Mouse (Mus musculus) lung, postnatal 0 days (tissue): ENCODE results near the gene Stac. TPM values are rescaled to one million over a fixed set of nuclear protein-coding genes. Genes with fewer than 3 reads are reported as not detected.

Source experiments
- ATAC-seq: fragments of 200-750 bp; cut with Nextera tagmentation; 2 replicates; pipeline ENCODE4 v1.8.0; 2017; ENCODE audit warnings: moderate library complexity
- DNase-seq: peaks from one replicate; pipeline ENCODE4 v3.0.0-alpha.2; 2016; ENCODE audit warnings: low spot score
- H3K27ac ChIP-seq: fragments of 300-500 bp; sonication (generic); 2 replicates; pipeline ENCODE4 v1.5.1; 2014; ENCODE audit warnings: antibody characterized with exemption, mild to moderate bottlenecking, low read length, mixed read lengths
- H3K27me3 ChIP-seq: fragments of 300-500 bp; sonication (generic); replicated peaks from 2 replicates; pipeline ENCODE4 v1.6.1; 2014; ENCODE audit warnings: low read length, mixed read lengths; ENCODE audit not compliant: insufficient read depth
- H3K36me3 ChIP-seq: fragments of 300-500 bp; sonication (generic); 2 replicates; pipeline ENCODE4 v1.6.1; 2014; ENCODE audit warnings: low read length, mixed read lengths; ENCODE audit not compliant: insufficient read depth
- H3K4me1 ChIP-seq: fragments of 300-500 bp; sonication (generic); 2 replicates; pipeline ENCODE4 v1.6.1; 2014; ENCODE audit warnings: antibody characterized with exemption, low read depth, low read length, mixed read lengths; ENCODE audit not compliant: insufficient read depth
- H3K4me2 ChIP-seq: fragments of 300-500 bp; sonication (generic); replicated peaks from 2 replicates; pipeline ENCODE4 v1.6.1; 2014; ENCODE audit warnings: low read depth, mild to moderate bottlenecking, low read length, moderate library complexity, mixed read lengths
- H3K4me3 ChIP-seq: fragments of 300-500 bp; sonication (generic); 2 replicates; pipeline ENCODE4 v1.5.1; 2014; ENCODE audit warnings: low read depth, low read length
- H3K9ac ChIP-seq: fragments of 300-500 bp; sonication (generic); replicated peaks from 2 replicates; pipeline ENCODE4 v1.6.1; 2014; ENCODE audit warnings: low read depth, mild to moderate bottlenecking
- H3K9me3 ChIP-seq: fragments of 300-500 bp; sonication (generic); 2 replicates; pipeline ENCODE4 v1.6.1; 2016; ENCODE audit warnings: low read length, mixed read lengths
- CTCF ChIP-seq: IDR thresholded peaks from 2 replicates; pipeline ENCODE4 v1.5.1; 2016; ENCODE audit warnings: antibody characterized with exemption, mild to moderate bottlenecking
- EP300 ChIP-seq: IDR thresholded peaks from 2 replicates; pipeline ENCODE4 v1.6.1; 2016; ENCODE audit warnings: antibody characterized with exemption, mild to moderate bottlenecking, control low read depth
- WGBS: fragments of 180-500 bp; shearing (Covaris S2); extraction: QIAGEN DNeasy Blood & Tissue Kit; methylation state at CpG from one replicate; pipeline ENCODE4 v1.1.7; 2014; 5-methylcytosine and 5-hydroxymethylcytosine counted together
- polyA plus RNA-seq: library from polyadenylated mRNA; unstranded; fragments of >200 nt; fragmentation: Nextera tagmentation; extraction: Ambion mirVana; gene quantifications from 2 replicates; pipeline ENCODE4 v1.2.1, GENCODE M21; 2015

Stac gene
- polyA plus RNA-seq, 1 experiment from 2014 or later = 0.36 TPM

GRCm38 (mm10) chr9:111611341-111611740 is 78.8 kb downstream of the Stac start:
- Histone ChIP-seq H3K9ac (no peak overlapping the region), H3K27me3 (no peaks in the 10 kb centered on the region)
- WGBS = 53% methylated on average over 3 of the region's 3 CpGs

GRCm38 (mm10) chr9:111608762-111609161 is 81.4 kb downstream of the Stac start:
- WGBS = 46% methylated on average over 6 of the region's 6 CpGs

More at GRCm38 (mm10) chr9:111611341-111611740, 78.8 kb downstream of the Stac start:
- ATAC-seq = no peak
- Histone ChIP-seq H3K36me3 (no peaks in the 10 kb centered on the region), H3K4me3 (no peak overlapping the region), H3K4me2 (no peak overlapping the region), H3K9me3 (no peaks in the 10 kb centered on the region), H3K27ac (no peak overlapping the region), H3K4me1 (no peaks in the 10 kb centered on the region)
- no peak for TF ChIP-seq EP300
- no peak for TF ChIP-seq CTCF
- DNase-seq = no peak

GRCm38 (mm10) chr9:111606603-111607002 is 83.5 kb downstream of the Stac start:
- Histone ChIP-seq H3K4me2 (no peak overlapping the region), H3K9ac (no peak overlapping the region), H3K36me3 (no peaks in the 10 kb centered on the region), H3K4me1 (no peaks in the 10 kb centered on the region), H3K9me3 (no peaks in the 10 kb centered on the region), H3K4me3 (no peak overlapping the region), H3K27ac (no peak overlapping the region), H3K27me3 (no peaks in the 10 kb centered on the region)
- ATAC-seq (no peak), DNase-seq (no peak)
- 88% methylated on average over 8 of the region's 8 CpGs for WGBS
- no peak for TF ChIP-seq CTCF
- TF ChIP-seq EP300 = no peak

More at GRCm38 (mm10) chr9:111608762-111609161, 81.4 kb downstream of the Stac start:
- H3K9me3 ChIP-seq = no peaks in the 10 kb centered on the region
- no peaks in the 10 kb centered on the region for H3K36me3 ChIP-seq
- no peaks in the 10 kb centered on the region for H3K4me1 ChIP-seq
- TF ChIP-seq CTCF = no peak
- TF ChIP-seq EP300 = peak; percentile 14; the same call in 1 of the 2 replicates
- no peak overlapping the region for H3K4me3 ChIP-seq
- H3K27me3 ChIP-seq = no peaks in the 10 kb centered on the region
- no peak overlapping the region for H3K4me2 ChIP-seq
- no peak overlapping the region for H3K27ac ChIP-seq
- DNase-seq (peak; percentile 41), ATAC-seq (peak; percentile 59)
- H3K9ac ChIP-seq = no peak overlapping the region

GRCm38 (mm10) chr9:111587527-111587926 is 102.6 kb downstream of the Stac start:
- DNase-seq (no peak), ATAC-seq (no peak)
- no peak overlapping the region for H3K27ac ChIP-seq
- H3K4me3 ChIP-seq = no peak overlapping the region
- no peaks in the 10 kb centered on the region for H3K9me3 ChIP-seq
- no peak for TF ChIP-seq CTCF
- no peak for TF ChIP-seq EP300
- H3K4me1 ChIP-seq = no peaks in the 10 kb centered on the region
- H3K36me3 ChIP-seq = no peaks in the 10 kb centered on the region
- no peak overlapping the region for H3K9ac ChIP-seq
- 85% methylated on average over 2 of the region's 2 CpGs for WGBS
- H3K4me2 ChIP-seq = no peak overlapping the region
- no peaks in the 10 kb centered on the region for H3K27me3 ChIP-seq

GRCm38 (mm10) chr9:111578784-111579183 is 111.4 kb downstream of the Stac start:
- Histone ChIP-seq H3K4me2 (no peak overlapping the region), H3K27me3 (no peaks in the 10 kb centered on the region), H3K4me1 (no peaks in the 10 kb centered on the region), H3K9ac (no peak overlapping the region), H3K4me3 (no peak overlapping the region), H3K36me3 (no peaks in the 10 kb centered on the region), H3K9me3 (no peaks in the 10 kb centered on the region), H3K27ac (no peak overlapping the region)
- DNase-seq = no peak
- no peak for ATAC-seq
- 72% methylated on average over 9 of the region's 9 CpGs for WGBS
- TF ChIP-seq CTCF (no peak), EP300 (no peak)

- ATAC-seq (no peak), DNase-seq (no peak)
- no peak overlapping the region for H3K27ac ChIP-seq
- no peaks in the 10 kb centered on the region for H3K4me1 ChIP-seq
- no peak overlapping the region for H3K9ac ChIP-seq
- H3K27me3 ChIP-seq = no peaks in the 10 kb centered on the region
- WGBS = 63% methylated on average over 6 of the region's 6 CpGs
- H3K4me3 ChIP-seq = no peak overlapping the region
- H3K9me3 ChIP-seq = no peaks in the 10 kb centered on the region
- TF ChIP-seq CTCF = no peak
- no peak for TF ChIP-seq EP300
- no peaks in the 10 kb centered on the region for H3K36me3 ChIP-seq
- no peak overlapping the region for H3K4me2 ChIP-seq
Observed at GRCm38 (mm10) chr9:111577453-111577852, 112.7 kb downstream of the Stac start.

- H3K27ac ChIP-seq = no peak overlapping the region
- no peak overlapping the region for H3K9ac ChIP-seq
- no peaks in the 10 kb centered on the region for H3K36me3 ChIP-seq
- no peaks in the 10 kb centered on the region for H3K27me3 ChIP-seq
- DNase-seq (no peak), ATAC-seq (no peak)
- TF ChIP-seq CTCF (no peak), EP300 (no peak)
- no peaks in the 10 kb centered on the region for H3K9me3 ChIP-seq
- 49% methylated on average over 4 of the region's 4 CpGs for WGBS
- no peaks in the 10 kb centered on the region for H3K4me1 ChIP-seq
- H3K4me3 ChIP-seq = no peak overlapping the region
- H3K4me2 ChIP-seq = no peak overlapping the region
Observed at GRCm38 (mm10) chr9:111575889-111576288, 114.3 kb downstream of the Stac start.
